Mouse (Mus musculus) midbrain, embryonic 11.5 days (tissue): ENCODE results near the gene Arid2. TPM values are rescaled to one million over a fixed set of nuclear protein-coding genes. Genes with fewer than 3 reads are reported as not detected.
A peak's percentile ranks its signal among the peaks of the same experiment; 100 is the strongest.

Source experiments
- ATAC-seq: fragments of 200-750 bp; cut with Nextera tagmentation; 2 replicates; pipeline ENCODE4 v1.8.0; 2017; ENCODE audit warnings: moderate TSS enrichment, moderate library complexity; ENCODE audit not compliant: low FRiP score
- DNase-seq: peaks from one replicate; pipeline ENCODE4 v3.0.0; 2015; ENCODE audit warnings: low spot score; ENCODE audit errors: missing footprints
- H3K27ac ChIP-seq: fragments of 300-500 bp; sonication (generic); 2 replicates; pipeline ENCODE4 v1.5.1; 2014; ENCODE audit warnings: low read depth, low read length
- H3K27me3 ChIP-seq: fragments of 300-500 bp; sonication (generic); 2 replicates; pipeline ENCODE4 v1.6.1; 2014; ENCODE audit warnings: mild to moderate bottlenecking, low read length, moderate library complexity, mixed read lengths; ENCODE audit not compliant: control insufficient read depth, insufficient read depth
- H3K36me3 ChIP-seq: fragments of 300-500 bp; sonication (generic); 2 replicates; pipeline ENCODE4 v1.6.1; 2014; ENCODE audit warnings: mild to moderate bottlenecking, low read length, moderate library complexity, mixed read lengths; ENCODE audit not compliant: control insufficient read depth, insufficient read depth
- H3K4me1 ChIP-seq: fragments of 300-500 bp; sonication (generic); 2 replicates; pipeline ENCODE4 v1.6.1; 2014; ENCODE audit warnings: low read length; ENCODE audit not compliant: control insufficient read depth, insufficient read depth
- H3K4me2 ChIP-seq: fragments of 300-500 bp; sonication (generic); 2 replicates; pipeline ENCODE4 v1.6.1; 2014; ENCODE audit warnings: mild to moderate bottlenecking, moderate library complexity
- H3K4me3 ChIP-seq: fragments of 300-500 bp; sonication (generic); 2 replicates; pipeline ENCODE4 v1.5.1; 2014; ENCODE audit warnings: low read depth, low read length
- H3K9ac ChIP-seq: fragments of 300-500 bp; sonication (generic); 2 replicates; pipeline ENCODE4 v1.6.1; 2014; ENCODE audit warnings: low read length
- H3K9me3 ChIP-seq: fragments of 300-500 bp; sonication (generic); 2 replicates; pipeline ENCODE4 v1.6.1; 2016; ENCODE audit warnings: low read length; ENCODE audit not compliant: control insufficient read depth
- WGBS: fragments of 180-500 bp; shearing (Covaris S2); extraction: QIAGEN DNeasy Blood & Tissue Kit; methylation state at CpG from one replicate; pipeline ENCODE4 v1.1.7; 2014; 5-methylcytosine and 5-hydroxymethylcytosine counted together
- polyA plus RNA-seq: library from polyadenylated mRNA; unstranded; fragments of >200 nt; fragmentation: Nextera tagmentation; extraction: Ambion mirVana; gene quantifications from 2 replicates; pipeline ENCODE4 v1.2.1, GENCODE M21; 2014

Arid2 gene
- polyA plus RNA-seq, 1 experiment from 2014 or later = 34.8 TPM

GRCm38 (mm10) chr15:96283141-96283540, 4.2 kb upstream of the Arid2 start:
- no peak for ATAC-seq
- H3K27me3 ChIP-seq = no peaks in the 10 kb centered on the region
- DNase-seq = no peak
- no peaks in the 10 kb centered on the region for H3K9me3 ChIP-seq
- H3K4me2 ChIP-seq = peak overlapping the region; percentile 69
- peak overlapping the region; percentile 97 for H3K4me3 ChIP-seq
- peaks cover 13% of the 10 kb centered on the region for H3K36me3 ChIP-seq
- H3K4me1 ChIP-seq = peaks cover 15% of the 10 kb centered on the region
- 76% methylated on average over 8 of the region's 8 CpGs for WGBS
- no peak overlapping the region for H3K27ac ChIP-seq
- H3K9ac ChIP-seq = no peak overlapping the region

GRCm38 (mm10) chr15:96283920-96284431, 3.3 kb upstream of the Arid2 start:
- Histone ChIP-seq H3K9me3 (no peaks in the 10 kb centered on the region), H3K27ac (peak overlapping the region; percentile 99), H3K4me2 (peak overlapping the region; percentile 69), H3K27me3 (no peaks in the 10 kb centered on the region), H3K36me3 (peaks cover 13% of the 10 kb centered on the region), H3K9ac (peak overlapping the region; percentile 99), H3K4me1 (peaks cover 15% of the 10 kb centered on the region), H3K4me3 (peak overlapping the region; percentile 97)
- DNase-seq (peak; percentile 93), ATAC-seq (no peak)
- 13% methylated on average over 11 of the region's 11 CpGs for WGBS

- Histone ChIP-seq H3K27ac (peak overlapping the region; percentile 99), H3K36me3 (peaks cover 9% of the 10 kb centered on the region; the same call in 1 of the 2 replicates), H3K4me2 (peak overlapping the region; percentile 69), H3K27me3 (no peaks in the 10 kb centered on the region), H3K4me3 (peak overlapping the region; percentile 97), H3K9me3 (no peaks in the 10 kb centered on the region), H3K9ac (peak overlapping the region; percentile 99), H3K4me1 (peaks cover 19% of the 10 kb centered on the region)
- peak; percentile 95 for DNase-seq
- under 1% methylated on average over 59 of the region's 67 CpGs for WGBS
- ATAC-seq = peak; percentile 44
Observed at GRCm38 (mm10) chr15:96284711-96285322, 2.5 kb upstream of the Arid2 start.

- Histone ChIP-seq H3K36me3 (peaks cover 4% of the 10 kb centered on the region; the same call in 1 of the 2 replicates), H3K4me1 (peaks cover 21% of the 10 kb centered on the region), H3K9ac (peak overlapping the region; percentile 99), H3K27ac (peak overlapping the region; percentile 99), H3K9me3 (no peaks in the 10 kb centered on the region), H3K27me3 (no peaks in the 10 kb centered on the region), H3K4me2 (peak overlapping the region; percentile 69), H3K4me3 (peak overlapping the region; percentile 97)
- ATAC-seq = peak; percentile 89
- DNase-seq = peak; percentile 98
- 0% methylated on average over 49 of the region's 64 CpGs for WGBS
Observed at GRCm38 (mm10) chr15:96285323-96286014, 1.8 kb upstream of the Arid2 start.

GRCm38 (mm10) chr15:96286015-96286934, 1.0 kb upstream of the Arid2 start:
- Histone ChIP-seq H3K4me1 (peaks cover 24% of the 10 kb centered on the region), H3K36me3 (no peaks in the 10 kb centered on the region), H3K4me3 (peak overlapping the region; percentile 97), H3K9me3 (no peaks in the 10 kb centered on the region), H3K4me2 (peak overlapping the region; percentile 69), H3K27me3 (no peaks in the 10 kb centered on the region), H3K9ac (peak overlapping the region; percentile 99), H3K27ac (peak overlapping the region; percentile 99)
- peak; percentile 99 for DNase-seq
- peak; percentile 80 for ATAC-seq
- WGBS = under 1% methylated on average over 68 of the region's 72 CpGs

GRCm38 (mm10) chr15:96286935-96287292, 404 bp upstream of the Arid2 start:
- 0 out of 2 replicates have a peak, but pooled peaks cover 3% of the 10 kb centered on the region for H3K36me3 ChIP-seq
- H3K27ac ChIP-seq = peak overlapping the region; percentile 99
- peak overlapping the region; percentile 69 for H3K4me2 ChIP-seq
- ATAC-seq = peak; percentile 38
- WGBS = 2% methylated on average over 29 of the region's 63 CpGs
- H3K4me3 ChIP-seq = peak overlapping the region; percentile 97
- no peaks in the 10 kb centered on the region for H3K27me3 ChIP-seq
- H3K4me1 ChIP-seq = peaks cover 24% of the 10 kb centered on the region
- H3K9me3 ChIP-seq = no peaks in the 10 kb centered on the region
- no peak for DNase-seq
- H3K9ac ChIP-seq = peak overlapping the region; percentile 99

GRCm38 (mm10) chr15:96287976-96288835, 888 bp downstream of the Arid2 start:
- peak overlapping the region; percentile 99 for H3K9ac ChIP-seq
- DNase-seq (peak; percentile 96), ATAC-seq (no peak)
- under 1% methylated on average over 90 of the region's 97 CpGs for WGBS
- peaks cover 18% of the 10 kb centered on the region for H3K4me1 ChIP-seq
- no peaks in the 10 kb centered on the region for H3K9me3 ChIP-seq
- peak overlapping the region; percentile 69 for H3K4me2 ChIP-seq
- H3K4me3 ChIP-seq = peak overlapping the region; percentile 97
- H3K36me3 ChIP-seq = 0 out of 2 replicates have a peak, but pooled peaks cover 3% of the 10 kb centered on the region
- no peaks in the 10 kb centered on the region for H3K27me3 ChIP-seq
- H3K27ac ChIP-seq = peak overlapping the region; percentile 99

- ATAC-seq (no peak), DNase-seq (peak; percentile 94)
- H3K4me3 ChIP-seq = peak overlapping the region; percentile 97
- no peaks in the 10 kb centered on the region for H3K27me3 ChIP-seq
- peak overlapping the region; percentile 99 for H3K27ac ChIP-seq
- H3K9me3 ChIP-seq = no peaks in the 10 kb centered on the region
- WGBS = 6% methylated on average over 9 of the region's 9 CpGs
- H3K4me2 ChIP-seq = peak overlapping the region; percentile 69
- H3K36me3 ChIP-seq = 0 out of 2 replicates have a peak, but pooled peaks cover 3% of the 10 kb centered on the region
- H3K4me1 ChIP-seq = peaks cover 12% of the 10 kb centered on the region
- H3K9ac ChIP-seq = peak overlapping the region; percentile 99
Observed at GRCm38 (mm10) chr15:96288836-96289390, 1.6 kb downstream of the Arid2 start.
